In genomic region chr11:77665384-77665783, GRCm38 (mm10) we compare ENCODE assay signal across 9 mouse cellular contexts. TPM values are rescaled to one million over a fixed set of nuclear protein-coding genes. Genes with fewer than 3 reads are reported as not detected.
"Had no signal": no experiment of that assay in that cellular context is flagged by ENCODE, and none has a peak within 500 bp of the region (broad histone marks: within the 10 kb centered on the region; RNA-seq: fewer than 3 reads in every experiment).

No protein-coding gene starts in this region.

RNA-seq across cellular contexts. Expression of gene Cryba1, which starts 59.7 kb away (rescaled TPM):
- polyA plus RNA-seq: liver, embryonic 16.5 days; lung, adult 2 months; lung, embryonic 15.5 days; lung, postnatal 0 days; myocyte; spleen, adult 2 months; stomach, embryonic 14.5 days; stomach, embryonic 16.5 days; urinary bladder, adult 2 months had no signal
